Mouse (Mus musculus): ENCODE measurements around the gene Gm9758. TPM values are rescaled to one million over a fixed set of nuclear protein-coding genes. Genes with fewer than 3 reads are reported as not detected.
A peak's percentile ranks its signal among the peaks of the same experiment; 100 is the strongest.
"Not testable (repeated sequence)": the region's sequence is repeated elsewhere in the genome, so short reads cannot be mapped to it uniquely, and the experiment has no call there.

The Gm9758 gene
- not detected for total RNA-seq (2021)
- long read RNA-seq, experiment 1 = 0 reads
- long read RNA-seq, experiment 2 = 0 reads

DNA sequence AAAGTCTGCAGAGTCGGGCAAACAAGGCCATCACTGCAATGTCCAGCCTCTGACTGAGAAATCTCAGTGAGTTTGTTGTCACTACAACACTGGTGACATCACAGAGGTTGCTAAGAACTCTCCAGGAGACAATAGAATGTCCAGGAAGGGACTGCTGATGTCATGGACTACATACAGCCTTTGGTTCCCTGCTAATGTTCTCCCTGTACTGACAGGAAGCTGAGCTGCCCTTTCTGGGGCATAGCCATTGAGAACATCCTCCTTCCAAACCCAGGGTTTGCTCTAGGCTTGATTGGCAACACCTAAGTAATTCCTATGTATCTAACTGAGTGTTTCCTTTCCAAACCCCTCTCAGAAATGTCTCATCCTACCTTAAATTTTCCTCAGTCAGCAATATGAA, at the start of gene Gm9758:
Gm9758 (minus strand) TSS at position 101 of the 400 bp plus-strand sequence.
- not testable (repeated sequence) for DNase-seq (ENCODE audit: low spot score in 2 of 2); H3K27ac ChIP-seq; H3K4me3 ChIP-seq

GRCm38 (mm10) chr5:14963821-14964220, 49.1 kb upstream of the Gm9758 start:
- DNase-seq (ENCODE audit: low spot score in 2 of 2) = peak in 1 of 2 experiments; percentile 18
- H3K4me3 ChIP-seq, H3K27ac ChIP-seq: not testable (repeated sequence)
- peak; percentile 62 for TF ChIP-seq CTCF (conservative IDR thresholded peaks at IDR 0.05)

DNA sequence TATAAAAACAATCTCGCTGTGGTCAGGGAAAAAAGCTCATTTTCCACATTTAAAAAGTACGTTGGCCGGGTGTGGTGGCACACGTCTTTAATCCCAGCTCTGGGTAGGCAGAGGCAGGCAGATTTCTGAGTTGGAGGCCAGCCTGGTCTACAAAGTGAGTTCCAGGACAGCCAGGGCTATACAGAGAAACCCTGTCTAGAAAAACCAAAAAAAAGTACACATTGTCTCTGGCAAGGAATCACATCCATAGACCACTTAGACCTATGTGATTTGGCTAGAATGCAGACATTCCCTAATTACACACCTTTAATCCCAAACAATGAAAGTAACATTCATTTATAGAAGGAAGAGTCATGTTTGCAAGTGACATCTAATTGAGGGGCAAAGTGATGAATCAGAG, 46.8 kb upstream of the Gm9758 start:
- not testable (repeated sequence) for H3K4me3 ChIP-seq; DNase-seq (ENCODE audit: low spot score in 2 of 2); H3K27ac ChIP-seq

GRCm38 (mm10) chr5:14955928-14956706, 41.4 kb upstream of the Gm9758 start:
- not testable (repeated sequence) for H3K4me3 ChIP-seq; H3K27ac ChIP-seq; DNase-seq (ENCODE audit: low spot score in 2 of 2)

GRCm38 (mm10) chr5:14953587-14953986, 38.9 kb upstream of the Gm9758 start:
- H3K27ac ChIP-seq; DNase-seq (ENCODE audit: low spot score in 2 of 2); H3K4me3 ChIP-seq: not testable (repeated sequence)

DNA sequence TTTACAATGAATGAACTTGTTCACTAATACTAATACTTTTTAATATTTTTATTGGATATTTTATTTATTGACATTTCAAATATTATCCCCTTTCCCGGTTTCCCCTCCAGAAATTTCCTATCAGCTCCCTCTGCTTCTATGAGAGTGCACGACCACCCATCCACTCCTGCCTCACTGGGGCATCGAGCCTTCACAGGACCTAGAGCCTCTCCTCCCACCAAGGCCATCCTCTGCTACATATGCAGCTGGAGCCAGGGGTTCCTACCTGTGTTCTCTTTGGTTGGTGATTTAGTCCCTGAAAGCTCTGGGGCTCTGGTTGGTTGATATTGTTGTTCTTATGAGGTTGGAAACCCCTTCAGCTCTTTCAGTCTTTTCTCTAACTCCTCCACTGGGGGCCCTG, 38.0 kb upstream of the Gm9758 start:
- not testable (repeated sequence) for H3K4me3 ChIP-seq; DNase-seq (ENCODE audit: low spot score in 2 of 2); H3K27ac ChIP-seq

DNA sequence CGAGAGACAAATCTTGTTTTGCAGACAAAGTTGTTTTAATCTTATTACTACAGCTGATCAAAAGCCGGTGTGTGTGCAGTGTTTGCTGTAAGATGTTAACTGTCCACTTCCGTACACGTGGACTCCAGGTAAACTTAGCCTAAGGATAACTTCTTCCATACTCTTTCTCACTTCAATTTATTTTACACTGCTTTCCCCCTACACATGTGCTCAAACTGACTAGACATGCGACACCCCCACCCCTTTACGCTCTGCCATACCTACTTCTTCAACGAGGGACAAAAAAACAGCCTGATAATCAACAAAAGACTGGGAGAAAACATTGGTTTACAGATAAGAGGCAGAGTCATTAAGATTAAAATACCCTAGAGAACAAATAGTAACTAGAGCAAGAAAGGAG, 37.1 kb upstream of the Gm9758 start:
- not testable (repeated sequence) for H3K27ac ChIP-seq; H3K4me3 ChIP-seq; DNase-seq (ENCODE audit: low spot score in 2 of 2)

- not testable (repeated sequence) for H3K4me3 ChIP-seq, H3K27ac ChIP-seq
- peak; percentile 55 for TF ChIP-seq CTCF (conservative IDR thresholded peaks at IDR 0.05)
- peak; percentile 22 to 23 for DNase-seq (ENCODE audit: low spot score in 2 of 2)
These were observed 32.9 kb upstream of the Gm9758 start for GRCm38 (mm10) chr5:14947482-14948198.

- H3K4me3 ChIP-seq; DNase-seq (ENCODE audit: low spot score in 2 of 2); H3K27ac ChIP-seq: not testable (repeated sequence)
These were observed 30.8 kb upstream of the Gm9758 start for GRCm38 (mm10) chr5:14945524-14945923.

DNA sequence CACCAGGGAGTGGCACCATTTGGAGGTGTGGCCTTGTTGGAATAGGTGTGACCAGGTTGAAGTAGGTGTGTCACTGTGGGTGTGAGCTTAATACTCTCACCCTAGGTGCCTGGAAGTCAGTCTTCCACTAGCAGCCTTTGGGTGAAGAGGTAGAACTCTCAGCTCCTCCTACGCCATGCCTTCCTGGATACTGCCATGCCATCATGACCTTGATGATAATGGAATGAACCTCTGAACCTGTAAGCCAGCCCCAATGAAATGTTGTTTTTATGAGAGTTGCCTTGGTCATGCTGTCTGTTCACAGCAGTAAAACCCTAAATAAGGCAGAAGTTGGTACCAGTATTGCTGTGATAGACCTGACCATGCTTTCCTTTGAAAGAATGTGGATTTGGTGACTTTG, 26.3 kb upstream of the Gm9758 start:
- not testable (repeated sequence) for DNase-seq (ENCODE audit: low spot score in 2 of 2); H3K27ac ChIP-seq; H3K4me3 ChIP-seq

DNA sequence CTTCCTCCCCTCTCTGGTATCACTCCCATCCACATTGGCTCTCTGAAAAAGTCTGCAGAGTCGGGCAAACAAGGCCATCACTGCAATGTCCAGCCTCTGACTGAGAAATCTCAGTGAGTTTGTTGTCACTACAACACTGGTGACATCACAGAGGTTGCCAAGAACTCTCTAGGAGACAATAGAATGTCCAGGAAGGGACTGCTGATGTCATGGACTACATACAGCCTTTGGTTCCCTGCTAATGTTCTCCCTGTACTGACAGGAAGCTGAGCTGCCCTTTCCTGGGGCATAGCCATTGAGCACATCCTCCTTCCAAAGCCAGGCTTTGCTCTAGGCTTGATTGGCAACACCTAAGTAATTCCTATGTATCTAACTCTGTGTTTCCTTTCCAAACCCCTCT, 23.6 kb upstream of the Gm9758 start, which contains the start of gene Speer4e:
Speer4e (minus strand) TSS at position 101 of the 400 bp plus-strand sequence.
- not testable (repeated sequence) for DNase-seq (ENCODE audit: low spot score in 2 of 2); H3K27ac ChIP-seq; H3K4me3 ChIP-seq

DNA sequence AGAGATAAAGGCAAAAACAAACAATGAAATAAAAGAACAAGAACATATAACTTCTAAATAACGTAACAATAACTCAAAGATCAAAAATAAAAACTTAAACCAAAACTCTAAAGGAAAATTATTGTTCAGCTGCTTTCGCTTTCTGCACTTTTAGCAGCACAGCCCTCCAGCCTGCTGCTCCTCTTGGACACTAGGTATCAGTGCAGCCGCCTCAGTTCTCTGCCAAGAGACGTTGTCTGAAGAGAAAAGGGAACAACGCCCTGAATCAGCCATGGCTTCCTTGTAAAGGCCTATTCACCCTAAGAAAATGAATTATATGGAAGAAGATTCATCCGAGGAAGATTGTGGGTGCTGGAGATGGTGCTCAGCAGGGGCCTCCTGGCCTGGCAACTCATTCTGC, 19.0 kb upstream of the Gm9758 start:
- not testable (repeated sequence) for H3K4me3 ChIP-seq; DNase-seq (ENCODE audit: low spot score in 2 of 2); H3K27ac ChIP-seq

DNA sequence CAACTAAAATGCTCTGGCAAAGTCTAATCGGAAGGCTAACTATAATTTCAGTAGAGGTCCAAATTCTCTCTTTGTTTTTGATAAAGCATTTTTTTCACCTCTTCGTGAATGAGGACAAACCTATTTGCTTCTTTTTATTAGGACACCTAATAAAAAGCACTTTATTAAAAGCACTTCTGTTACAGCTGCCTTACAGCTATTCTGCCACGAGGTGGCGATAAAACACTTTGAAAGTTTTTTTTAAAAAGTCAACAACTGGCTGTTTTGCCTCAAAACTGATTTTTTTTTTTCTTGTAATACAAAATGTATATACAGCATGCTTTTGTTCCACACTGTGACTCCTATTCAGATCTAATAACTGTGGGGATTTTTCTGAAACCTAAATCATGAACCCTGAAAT, 12.3 kb upstream of the Gm9758 start:
- H3K27ac ChIP-seq; DNase-seq (ENCODE audit: low spot score in 2 of 2); H3K4me3 ChIP-seq: not testable (repeated sequence)
- TF ChIP-seq CTCF (conservative IDR thresholded peaks at IDR 0.05) = peak; percentile 71

DNA sequence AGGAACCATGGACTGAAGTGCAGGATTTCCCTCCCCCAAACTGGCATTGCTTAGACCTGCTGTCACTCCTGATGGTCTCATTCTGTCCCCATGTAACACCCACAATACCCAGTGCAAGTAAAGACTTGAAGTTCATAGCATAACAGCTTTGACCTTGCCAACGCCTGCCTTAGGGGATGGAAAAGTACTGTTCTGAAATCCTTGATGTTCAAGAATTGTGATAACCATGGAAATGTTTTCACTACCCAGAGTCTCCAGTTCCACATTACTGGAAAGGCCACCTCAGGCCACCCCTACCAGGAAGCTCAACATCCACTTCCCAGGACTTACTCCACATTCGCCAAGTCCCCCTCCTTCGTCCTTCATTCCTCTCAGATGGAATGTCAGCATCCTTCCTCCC, 338 bp downstream of the Gm9758 start:
- not testable (repeated sequence) for H3K4me3 ChIP-seq; H3K27ac ChIP-seq; DNase-seq (ENCODE audit: low spot score in 2 of 2)

Measured in layer of hippocampus, adult 2 months (tissue).